Mouse (Mus musculus) layer of hippocampus, postnatal 10 days (tissue): ENCODE measurements at regions not wholly inside any gene's neighbourhood (a gene's known extent, or its start where the extent isn't known, plus 50 kb on each side); places are given as distances from the start of the nearest gene placed in this dataset.

Experiments used
- DNase-seq, 2 experiments: peaks; one replicate each; pipeline ENCODE4 v3.0.0; 2021; ENCODE audit warnings: low spot score in 2 of 2

- no peak for DNase-seq
Observed at GRCm38 (mm10) chr14:80789131-80789530, 805.2 kb downstream of the Olfm4 start.

GRCm38 (mm10) chr14:80799370-80799959 is 815.6 kb downstream of the Olfm4 start:
- no peak for DNase-seq

- no peak for DNase-seq
Observed at GRCm38 (mm10) chr14:80830476-80830875, 846.6 kb downstream of the Olfm4 start.

DNA sequence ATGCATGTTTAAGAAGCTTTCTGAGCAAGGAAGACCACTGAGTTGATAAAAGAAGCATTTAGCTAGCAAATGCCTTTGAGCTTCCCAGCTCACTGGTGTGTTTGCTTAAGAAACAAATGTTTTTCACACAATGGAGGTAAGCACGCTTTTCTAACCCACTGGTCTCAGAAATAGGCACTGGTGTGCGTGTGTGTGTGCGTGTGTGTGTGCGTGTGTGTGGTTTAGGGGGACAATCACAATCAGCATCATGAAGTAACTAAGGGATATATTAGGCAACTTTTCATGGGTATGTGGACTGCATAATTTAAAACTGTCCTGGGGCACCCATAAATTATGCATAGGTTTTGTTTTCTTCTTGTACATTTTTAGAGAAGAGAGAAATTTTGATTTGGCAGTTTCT is 860.7 kb downstream of the Olfm4 start:
- DNase-seq, result no peak

DNA sequence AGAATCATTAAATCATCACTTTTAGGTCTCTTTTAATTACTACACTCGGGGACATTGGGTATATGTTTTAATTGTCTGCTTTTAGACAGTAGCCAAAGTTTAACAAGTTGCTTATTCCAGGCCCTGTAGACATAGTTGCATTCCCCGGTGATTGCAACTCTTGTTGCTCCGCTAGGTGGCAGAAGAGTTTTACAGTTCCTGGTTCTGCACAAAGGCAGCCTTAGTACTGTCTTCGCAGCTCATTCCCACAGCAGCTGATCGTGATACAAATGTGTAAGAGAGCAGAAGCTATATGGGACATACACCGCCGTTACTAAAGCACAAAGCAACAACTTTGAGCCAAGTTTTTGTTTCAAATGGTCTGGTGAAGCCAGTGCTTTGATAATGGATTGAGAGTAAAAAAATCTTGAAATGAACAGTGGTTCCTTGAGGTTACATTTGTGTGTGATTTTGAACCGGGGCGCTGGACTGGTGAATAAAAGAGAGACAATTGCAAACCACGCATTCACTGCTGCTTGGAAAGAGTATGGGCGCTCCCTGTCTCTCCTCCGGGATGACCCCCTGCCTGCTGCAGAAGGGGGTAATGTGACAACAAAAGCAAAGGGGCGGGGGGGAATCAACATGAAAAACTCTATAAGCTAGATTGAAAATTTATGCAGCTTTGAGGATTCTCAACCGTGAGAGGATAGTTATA is 861.8 kb downstream of the Olfm4 start:
- peak; percentile 88 to 91 for DNase-seq

- peak; percentile 19 to 24 for DNase-seq
Observed at GRCm38 (mm10) chr14:80846420-80847083, 862.7 kb downstream of the Olfm4 start.
